Mouse (Mus musculus) forebrain, postnatal 0 days (tissue): ENCODE measurements at regions not wholly inside any gene's neighbourhood (a gene's known extent, or its start where the extent isn't known, plus 50 kb on each side); places are given as distances from the start of the nearest gene placed in this dataset.

Source experiments
- ATAC-seq: fragments of 200-750 bp; cut with Nextera tagmentation; 2 replicates; pipeline ENCODE4 v1.8.0; 2017; ENCODE audit warnings: mild to moderate bottlenecking, moderate library complexity
- DNase-seq: peaks from one replicate; pipeline ENCODE4 v3.0.0-alpha.2; 2015
- H3K27ac ChIP-seq: fragments of 300-500 bp; sonication (generic); 2 replicates; pipeline ENCODE4 v1.5.1; 2014; ENCODE audit warnings: low read depth, mild to moderate bottlenecking, antibody characterized with exemption, low read length, moderate library complexity, mixed read lengths
- H3K27me3 ChIP-seq: fragments of 300-500 bp; sonication (generic); 2 replicates; pipeline ENCODE4 v1.6.1; 2014; ENCODE audit warnings: mild to moderate bottlenecking, low read length, mixed read lengths; ENCODE audit not compliant: insufficient read depth
- H3K36me3 ChIP-seq: fragments of 300-500 bp; sonication (generic); 2 replicates; pipeline ENCODE4 v1.6.1; 2014; ENCODE audit warnings: mild to moderate bottlenecking, moderate library complexity; ENCODE audit not compliant: insufficient read depth
- H3K4me1 ChIP-seq: fragments of 300-500 bp; sonication (generic); 2 replicates; pipeline ENCODE4 v1.6.1; 2014; ENCODE audit warnings: antibody characterized with exemption; ENCODE audit not compliant: insufficient read depth
- H3K4me2 ChIP-seq: fragments of 300-500 bp; sonication (generic); 2 replicates; pipeline ENCODE4 v1.6.1; 2014; ENCODE audit warnings: low read depth, mild to moderate bottlenecking, moderate library complexity
- H3K4me3 ChIP-seq: fragments of 300-500 bp; sonication (generic); 2 replicates; pipeline ENCODE4 v1.5.1; 2014; ENCODE audit warnings: low read depth, low read length, mixed read lengths
- H3K9ac ChIP-seq: fragments of 300-500 bp; sonication (generic); 2 replicates; pipeline ENCODE4 v1.6.1; 2014; ENCODE audit warnings: mild to moderate bottlenecking
- H3K9me3 ChIP-seq: fragments of 300-500 bp; sonication (generic); 2 replicates; pipeline ENCODE4 v1.6.1; 2016; ENCODE audit warnings: low read length
- CTCF ChIP-seq: sonication (generic); IDR thresholded peaks from 2 replicates; pipeline ENCODE4 v1.5.1; 2016; ENCODE audit warnings: antibody characterized with exemption, control low read depth, low read depth
- WGBS: fragments of 180-500 bp; shearing (Covaris S2); extraction: QIAGEN DNeasy Blood & Tissue Kit; methylation state at CpG from one replicate; pipeline ENCODE4 v1.1.7; 2014; 5-methylcytosine and 5-hydroxymethylcytosine counted together

- WGBS, result 65% methylated on average over 6 of the region's 6 CpGs
- Histone ChIP-seq H3K9ac (no peak overlapping the region), H3K27me3 (no peaks in the 10 kb centered on the region), H3K4me2 (no peak overlapping the region), H3K4me3 (no peak overlapping the region), H3K36me3 (no peaks in the 10 kb centered on the region), H3K9me3 (no peaks in the 10 kb centered on the region), H3K4me1 (no peaks in the 10 kb centered on the region), H3K27ac (no peak overlapping the region)
- DNase-seq (no peak), ATAC-seq (no peak)
- no peak for TF ChIP-seq CTCF
These were observed 572.9 kb downstream of the Synb start for GRCm38 (mm10) chr14:68721156-68721555.

DNA sequence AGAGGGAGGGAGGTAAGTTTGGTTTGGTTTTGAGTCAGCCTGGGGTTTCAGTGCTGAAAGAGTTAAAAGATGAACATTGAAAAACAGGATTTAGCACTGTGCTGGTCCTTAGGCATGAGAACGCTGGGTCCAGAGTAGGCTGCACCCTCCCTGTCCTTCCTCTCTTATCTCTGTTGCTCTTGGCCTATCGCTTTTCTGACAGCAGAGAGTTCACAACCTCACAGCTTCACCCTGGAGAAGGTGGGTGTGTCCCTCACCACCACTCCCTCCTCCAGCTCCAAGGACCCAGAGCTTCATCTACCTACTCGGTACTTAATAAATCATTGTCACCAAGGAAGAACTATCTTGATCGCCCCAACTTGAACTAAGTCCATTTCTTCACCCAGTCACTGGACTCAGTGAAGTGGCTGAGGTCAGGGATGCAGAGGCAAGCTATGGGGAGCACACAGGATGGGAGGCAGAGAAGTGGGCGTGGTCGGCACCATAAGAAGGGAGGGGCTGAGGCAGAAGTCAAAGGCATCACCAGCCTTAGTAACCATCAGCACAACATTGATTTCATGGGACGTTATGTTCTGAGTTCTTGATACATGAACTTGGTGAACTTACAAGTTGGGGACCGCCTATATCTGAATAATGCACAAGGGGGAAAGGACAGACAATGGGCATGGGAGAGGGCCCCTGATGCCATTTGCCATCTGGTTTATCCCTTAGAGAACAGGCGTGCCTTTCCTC lies 574.5 kb downstream of the Synb start:
- H3K27me3 ChIP-seq, result no peaks in the 10 kb centered on the region
- no peak for DNase-seq
- H3K9ac ChIP-seq, result no peak overlapping the region
- H3K4me3 ChIP-seq, result no peak overlapping the region
- no peaks in the 10 kb centered on the region for H3K9me3 ChIP-seq
- H3K4me2 ChIP-seq, result no peak overlapping the region
- H3K4me1 ChIP-seq, result no peaks in the 10 kb centered on the region
- 88% methylated on average over 9 of the region's 9 CpGs for WGBS
- TF ChIP-seq CTCF, result no peak
- ATAC-seq, result no peak
- no peak overlapping the region for H3K27ac ChIP-seq
- no peaks in the 10 kb centered on the region for H3K36me3 ChIP-seq

- H3K4me2 ChIP-seq, result no peak overlapping the region
These were observed 575.3 kb downstream of the Synb start for GRCm38 (mm10) chr14:68718846-68719245.

More at GRCm38 (mm10) chr14:68718846-68719245, 575.3 kb downstream of the Synb start:
- ATAC-seq, result no peak
- no peak for TF ChIP-seq CTCF
- Histone ChIP-seq H3K36me3 (no peaks in the 10 kb centered on the region), H3K9me3 (no peaks in the 10 kb centered on the region), H3K4me1 (no peaks in the 10 kb centered on the region), H3K9ac (no peak overlapping the region), H3K27me3 (no peaks in the 10 kb centered on the region), H3K4me3 (no peak overlapping the region), H3K27ac (no peak overlapping the region)
- WGBS, result 92% methylated on average over 6 of the region's 6 CpGs
- no peak for DNase-seq
